Mouse (Mus musculus) CH12.LX (cell line): ENCODE results near the gene Apoa2. TPM values are rescaled to one million over a fixed set of nuclear protein-coding genes. Genes with fewer than 3 reads are reported as not detected.

ENCODE experiments used
- DNase-seq: peaks from one replicate; pipeline ENCODE4 v3.0.0-alpha.2; 2013; ENCODE audit errors: extremely low read depth
- H3K27ac ChIP-seq: 2 replicates; pipeline ENCODE4 v1.5.1; 2012; ENCODE audit warnings: low read depth, mild to moderate bottlenecking, control low read depth, moderate library complexity; ENCODE audit not compliant: insufficient read depth
- H3K27me3 ChIP-seq: replicated peaks from 2 replicates; pipeline ENCODE3; 2012; ENCODE audit warnings: inconsistent platforms
- H3K36me3 ChIP-seq, 2 experiments: replicated peaks in 1 of 2; 2 replicates each; pipeline versions ENCODE3 to v1.6.1; 2012; ENCODE audit warnings: inconsistent platforms in 1 of 2, low read length in 1 of 2, mild to moderate bottlenecking in 1 of 2, mixed read lengths in 1 of 2, moderate library complexity in 1 of 2; ENCODE audit not compliant: control insufficient read depth in 1 of 2, insufficient read depth in 1 of 2
- H3K4me1 ChIP-seq, 2 experiments: 2 replicates each; pipeline ENCODE4 v1.6.1; 2012; ENCODE audit warnings: inconsistent platforms in 1 of 2, moderate library complexity in 1 of 2; ENCODE audit not compliant: insufficient read depth in 2 of 2, control insufficient read depth in 1 of 2
- H3K4me2 ChIP-seq: 2 replicates; pipeline ENCODE4 v1.6.1; 2012; ENCODE audit warnings: low read depth, mild to moderate bottlenecking, control low read depth; ENCODE audit not compliant: poor library complexity, insufficient read depth, severe bottlenecking
- H3K4me3 ChIP-seq, 3 experiments: fragments of 150-350 bp in 1 of 3; sonication (generic) in 1 of 3; replicated peaks in 1 of 3; 2 replicates each; pipeline versions ENCODE3 to v1.5.1; 2011 to 2012; ENCODE audit warnings: low read depth in 2 of 3, low read length in 2 of 3, mild to moderate bottlenecking in 2 of 3, moderate library complexity in 2 of 3, control low read depth in 1 of 3, improper control_type of control experiment in 1 of 3, inconsistent platforms in 1 of 3, mixed read lengths in 1 of 3; ENCODE audit not compliant: poor library complexity in 1 of 3
- H3K79me2 ChIP-seq: replicated peaks from 2 replicates; pipeline ENCODE4 v1.6.1; 2012; ENCODE audit warnings: mild to moderate bottlenecking, moderate library complexity; ENCODE audit not compliant: control insufficient read depth, poor library complexity, insufficient read depth, severe bottlenecking; ENCODE audit errors: extremely low read depth
- H3K9ac ChIP-seq: 2 replicates; pipeline ENCODE4 v1.6.1; 2012; ENCODE audit warnings: low read depth, mild to moderate bottlenecking, control low read depth, moderate library complexity; ENCODE audit not compliant: insufficient read depth
- H3K9me3 ChIP-seq: replicated peaks from 2 replicates; pipeline ENCODE3; 2012; ENCODE audit warnings: low read length, inconsistent platforms, mixed read lengths
- CTCF ChIP-seq, 2 experiments: IDR thresholded peaks in 1 of 2; conservative IDR thresholded peaks in 1 of 2; 2 replicates each; pipeline ENCODE4 v1.5.1; 2011 to 2012; ENCODE audit warnings: low read depth in 2 of 2, low read length in 2 of 2, improper control_type of control experiment in 1 of 2, inconsistent platforms in 1 of 2, mild to moderate bottlenecking in 1 of 2, moderate library complexity in 1 of 2
- E2F4 ChIP-seq: IDR thresholded peaks from 2 replicates; pipeline ENCODE4 v1.6.1; 2011; ENCODE audit warnings: low read depth, low read length, improper control_type of control experiment; ENCODE audit not compliant: insufficient replicate concordance
- ELF1 ChIP-seq: IDR thresholded peaks from 2 replicates; pipeline ENCODE4 v1.6.1; 2014; ENCODE audit warnings: low read depth, mild to moderate bottlenecking, inconsistent platforms, low read length, improper control_type of control experiment
- EP300 ChIP-seq: IDR thresholded peaks from 2 replicates; pipeline ENCODE4 v1.6.1; 2011; ENCODE audit warnings: low read length, improper control_type of control experiment
- ETS1 ChIP-seq: conservative IDR thresholded peaks from 2 replicates; pipeline ENCODE4 v1.6.1; 2012; ENCODE audit warnings: low read depth, mild to moderate bottlenecking, inconsistent platforms, low read length, improper control_type of control experiment, moderate library complexity
- HCFC1 ChIP-seq: IDR thresholded peaks from 2 replicates; pipeline ENCODE4 v1.6.1; 2012; ENCODE audit warnings: low read depth, mild to moderate bottlenecking, inconsistent platforms, low read length, improper control_type of control experiment
- IRF4 ChIP-seq: IDR thresholded peaks from 2 replicates; pipeline ENCODE4 v1.6.1; 2014; ENCODE audit warnings: low read depth, mild to moderate bottlenecking, inconsistent platforms, low read length, improper control_type of control experiment
- JUND ChIP-seq: conservative IDR thresholded peaks from 2 replicates; pipeline ENCODE4 v1.6.1; 2011; ENCODE audit warnings: low read depth, low read length, improper control_type of control experiment
- KAT2A ChIP-seq: IDR thresholded peaks from 2 replicates; pipeline ENCODE4 v1.6.1; 2012; ENCODE audit warnings: low read length, improper control_type of control experiment, inconsistent platforms; ENCODE audit not compliant: insufficient replicate concordance
- MAX ChIP-seq: IDR thresholded peaks from 2 replicates; pipeline ENCODE4 v1.6.1; 2011; ENCODE audit warnings: low read length, improper control_type of control experiment
- MEF2A ChIP-seq: IDR thresholded peaks from 2 replicates; pipeline ENCODE4 v1.6.1; 2014; ENCODE audit warnings: low read depth, mild to moderate bottlenecking, inconsistent platforms, low read length, improper control_type of control experiment, borderline replicate concordance
- MXI1 ChIP-seq: IDR thresholded peaks from 2 replicates; pipeline ENCODE4 v1.6.1; 2011; ENCODE audit warnings: mild to moderate bottlenecking, low read depth, low read length, improper control_type of control experiment
- NELFE ChIP-seq: IDR thresholded peaks from 2 replicates; pipeline ENCODE4 v1.6.1; 2011; ENCODE audit warnings: low read depth, low read length, improper control_type of control experiment
- POLR2AphosphoS2 ChIP-seq: IDR thresholded peaks from 2 replicates; pipeline ENCODE4 v1.6.1; 2011; ENCODE audit warnings: low read depth, low read length, improper control_type of control experiment
- RAD21 ChIP-seq: IDR thresholded peaks from 2 replicates; pipeline ENCODE4 v1.6.1; 2011; ENCODE audit warnings: low read depth, mild to moderate bottlenecking, low read length, improper control_type of control experiment, moderate library complexity
- SIN3A ChIP-seq: IDR thresholded peaks from 2 replicates; pipeline ENCODE4 v1.6.1; 2012; ENCODE audit warnings: low read length, improper control_type of control experiment, inconsistent platforms
- SMC3 ChIP-seq: IDR thresholded peaks from 2 replicates; pipeline ENCODE4 v1.6.1; 2011; ENCODE audit warnings: low read depth, low read length, improper control_type of control experiment
- TBP ChIP-seq: conservative IDR thresholded peaks from 2 replicates; pipeline ENCODE4 v1.6.1; 2011; ENCODE audit warnings: low read depth, low read length, improper control_type of control experiment
- USF1 ChIP-seq: IDR thresholded peaks from 2 replicates; pipeline ENCODE4 v1.6.1; 2014; ENCODE audit warnings: low read depth, mild to moderate bottlenecking, inconsistent platforms, low read length, improper control_type of control experiment
- USF2 ChIP-seq: conservative IDR thresholded peaks from 2 replicates; pipeline ENCODE4 v1.6.1; 2011; ENCODE audit warnings: low read depth, low read length, improper control_type of control experiment
- ZC3H11A ChIP-seq: IDR thresholded peaks from 2 replicates; pipeline ENCODE4 v1.6.1; 2012; ENCODE audit warnings: low read depth, mild to moderate bottlenecking, inconsistent platforms, low read length, improper control_type of control experiment
- dilution Hi-C: fragments of 300-500 bp; cut with MboI; formaldehyde crosslinking; loops from 2 replicates; pipeline ENCODE4 v1.14.3; 2020; ENCODE audit warnings: low sequenced_read_pairs; ENCODE audit not compliant: extremely low pct_unique_long_range_greater_than_20kb, extremely low pct_ligation_motif_present
- in situ Hi-C: fragments of 300-500 bp; cut with MboI; formaldehyde crosslinking; loops from 3 replicates; pipeline ENCODE4 v1.14.3; 2019; ENCODE audit warnings: low sequenced_read_pairs, low pct_ligation_motif_present, low pct_unique_long_range_greater_than_20kb, mixed read lengths
- polyA plus RNA-seq: library from polyadenylated mRNA; unstranded; fragments of >175 nt; gene quantifications from 2 replicates; pipeline ENCODE4 v1.2.1, GENCODE M21; 2012; ENCODE audit warnings: low read depth; ENCODE audit not compliant: insufficient read length
- total RNA-seq, 2 experiments: library from RNA; depleted of rRNA; stranded (reverse); fragments of 300-350 nt in 1 of 2; fragments of >200 nt in 1 of 2; gene quantifications; 2 replicates each; pipeline ENCODE4 v1.2.3; 2012 to 2014

The Apoa2 gene
- total and polyA plus RNA-seq, 3 experiments = 3.0 to 5.3 (median 3.1) TPM

- Histone ChIP-seq H3K36me3 (no peaks in the 10 kb centered on the region), H3K4me1 (0 out of 4 replicates have a peak, but pooled peaks cover 0 to 5% of the 10 kb centered on the region in 2 experiments), H3K27me3 (peaks cover 43% of the 10 kb centered on the region), H3K9me3 (no peaks in the 10 kb centered on the region), H3K9ac (no peak overlapping the region), H3K4me2 (no peak overlapping the region), H3K79me2 (no peaks in the 10 kb centered on the region), H3K4me3 (no peak overlapping the region), H3K27ac (no peak overlapping the region)
- in situ Hi-C loops = no loop called here
- dilution Hi-C loops = no loop called here
- TF ChIP-seq USF1 = no peak
- TF ChIP-seq SIN3A = no peak
- TF ChIP-seq SMC3 = no peak
- TF ChIP-seq EP300 = no peak
- no peak for TF ChIP-seq MXI1
- no peak for TF ChIP-seq TBP
- no peak for TF ChIP-seq KAT2A
- TF ChIP-seq HCFC1 = no peak
- TF ChIP-seq MAX = no peak
- TF ChIP-seq RAD21 = no peak
- TF ChIP-seq USF2 = no peak
- no peak for TF ChIP-seq E2F4
- no peak for TF ChIP-seq ELF1
- no peak for TF ChIP-seq POLR2AphosphoS2
- no peak for TF ChIP-seq CTCF (conservative IDR thresholded peaks at IDR 0.05 in 1 of 2, IDR thresholded peaks at IDR 0.05 in 1 of 2; ENCODE audit: low read depth in 2 of 2, low read length in 2 of 2)
- TF ChIP-seq ZC3H11A = no peak
- TF ChIP-seq ETS1 = no peak
- no peak for TF ChIP-seq IRF4
- TF ChIP-seq, all 38 proteins: peak for 0
- no peak for DNase-seq
Measured at GRCm38 (mm10) chr1:171260316-171260715, 35.5 kb downstream of the Apoa2 start.

- in situ Hi-C loops (no loop called here), dilution Hi-C loops (no loop called here)
- Histone ChIP-seq H3K9me3 (no peaks in the 10 kb centered on the region), H3K36me3 (no peaks in the 10 kb centered on the region), H3K27ac (no peak overlapping the region), H3K4me2 (peak overlapping the region; percentile 55), H3K9ac (no peak overlapping the region), H3K4me1 (0 out of 4 replicates have a peak, but pooled peaks cover 0 to 5% of the 10 kb centered on the region in 2 experiments)
- TF ChIP-seq USF1 (no peak), USF2 (no peak), JUND (no peak), ETS1 (no peak), MEF2A (no peak), NELFE (no peak), SIN3A (no peak)
- TF ChIP-seq, all 38 proteins: peak for 0
- DNase-seq = no peak
- Histone ChIP-seq H3K79me2 (no peaks in the 10 kb centered on the region), H3K27me3 (peaks cover 43% of the 10 kb centered on the region), H3K4me3 (no peak overlapping the region)
Measured at GRCm38 (mm10) chr1:171262594-171263130, 37.8 kb downstream of the Apoa2 start.
